Mouse (Mus musculus) layer of hippocampus, adult 2 months (tissue): ENCODE measurements around the gene Abca3. TPM values are rescaled to one million over a fixed set of nuclear protein-coding genes. Genes with fewer than 3 reads are reported as not detected.
"Not testable (repeated sequence)": the region's sequence is repeated elsewhere in the genome, so short reads cannot be mapped to it uniquely, and the experiment has no call there.

Source experiments
- DNase-seq, 2 experiments: peaks; one replicate each; pipeline ENCODE4 v3.0.0; 2022; ENCODE audit warnings: low spot score in 2 of 2
- H3K27ac ChIP-seq: fragments of 200-600 bp; 2 replicates; pipeline ENCODE4 v1.8.1; 2022
- H3K4me3 ChIP-seq: fragments of 200-600 bp; 2 replicates; pipeline ENCODE4 v1.8.1; 2022; ENCODE audit warnings: mild to moderate bottlenecking
- CTCF ChIP-seq: fragments of 200-600 bp; conservative IDR thresholded peaks from 2 replicates; pipeline ENCODE4 v1.8.1; 2022; ENCODE audit warnings: antibody characterized with exemption, mild to moderate bottlenecking, moderate library complexity
- total RNA-seq, 2 experiments: library from RNA; stranded (reverse); gene quantifications; 2 replicates each; pipeline ENCODE4 v1.2.3; 2021

The Abca3 gene
- total RNA-seq, 2 experiments from 2014 or later, result 64.6 to 66.9 TPM

- no peak for TF ChIP-seq CTCF
- no peak for DNase-seq
- no peak overlapping the region for H3K4me3 ChIP-seq
- peak overlapping the region; percentile 18; the same call in 1 of the 2 replicates for H3K27ac ChIP-seq
These were observed 42.7 kb downstream of the Abca3 start for GRCm38 (mm10) chr17:24394456-24394855.

- no peak for DNase-seq
- Histone ChIP-seq H3K27ac (0 out of 2 replicates have a peak overlapping the region, but pooled peaks have one; percentile 0), H3K4me3 (no peak overlapping the region)
- no peak for TF ChIP-seq CTCF
These were observed 50.6 kb downstream of the Abca3 start for GRCm38 (mm10) chr17:24402371-24402770.

- Histone ChIP-seq H3K27ac (no peak overlapping the region), H3K4me3 (no peak overlapping the region)
- TF ChIP-seq CTCF, result no peak
- DNase-seq, result no peak
These were observed 55.5 kb downstream of the Abca3 start for GRCm38 (mm10) chr17:24407116-24407803.

GRCm38 (mm10) chr17:24413557-24414211 is 61.9 kb downstream of the Abca3 start:
- peak; percentile 37 for TF ChIP-seq CTCF
- Histone ChIP-seq H3K27ac (peak overlapping the region; percentile 84), H3K4me3 (peak overlapping the region; percentile 94)
- no peak for DNase-seq

GRCm38 (mm10) chr17:24414230-24414976 is 62.7 kb downstream of the Abca3 start, which contains the start of gene Rnps1:
Gene Rnps1 (plus strand): TSS chr17:24414565.
- H3K4me3 ChIP-seq, result peak within 1 kb of the TSS; percentile 94
- TF ChIP-seq CTCF, result no peak

GRCm38 (mm10) chr17:24415011-24415410 is 63.3 kb downstream of the Abca3 start:
- Histone ChIP-seq H3K27ac (peak overlapping the region; percentile 94), H3K4me3 (peak overlapping the region; percentile 94)
- TF ChIP-seq CTCF, result no peak
- DNase-seq, result no peak

More at GRCm38 (mm10) chr17:24414230-24414976, 62.7 kb downstream of the Abca3 start, which contains the start of gene Rnps1:
- H3K27ac ChIP-seq, result peak within 1 kb of the TSS; percentile 94
- DNase-seq, result peak; percentile 90 to 93

GRCm38 (mm10) chr17:24416051-24416652 is 64.4 kb downstream of the Abca3 start:
- no peak for TF ChIP-seq CTCF
- Histone ChIP-seq H3K4me3 (peak overlapping the region; percentile 94), H3K27ac (no peak overlapping the region)
- DNase-seq, result no peak

GRCm38 (mm10) chr17:24423114-24423513 is 71.4 kb downstream of the Abca3 start:
- TF ChIP-seq CTCF, result no peak
- Histone ChIP-seq H3K4me3 (no peak overlapping the region), H3K27ac (no peak overlapping the region)
- DNase-seq, result no peak

- no peak overlapping the region for H3K27ac ChIP-seq
- no peak overlapping the region for H3K4me3 ChIP-seq
- no peak for DNase-seq
- TF ChIP-seq CTCF, result no peak
These were observed 72.7 kb downstream of the Abca3 start for GRCm38 (mm10) chr17:24424489-24424888.

- not testable (repeated sequence) for H3K4me3 ChIP-seq, DNase-seq, H3K27ac ChIP-seq
These were observed 73.6 kb downstream of the Abca3 start for GRCm38 (mm10) chr17:24425326-24425725.

GRCm38 (mm10) chr17:24425905-24426304 is 74.2 kb downstream of the Abca3 start:
- TF ChIP-seq CTCF, result no peak
- H3K27ac ChIP-seq, result peak overlapping the region; percentile 93
- peak overlapping the region; percentile 71; the same call in 1 of the 2 replicates for H3K4me3 ChIP-seq
- DNase-seq, result no peak

GRCm38 (mm10) chr17:24426471-24427169 is 74.9 kb downstream of the Abca3 start, which contains the start of gene Eci1:
Gene Eci1 (plus strand): TSS chr17:24426641.
- no peak for TF ChIP-seq CTCF
- DNase-seq, result peak; percentile 87 to 94
- peak within 1 kb of the TSS; percentile 71 for H3K4me3 ChIP-seq
- peak within 1 kb of the TSS; percentile 93 for H3K27ac ChIP-seq
